Mouse (Mus musculus): Measurements from ENCODE around the gene Ppat. TPM values are rescaled to one million over a fixed set of nuclear protein-coding genes. Genes with fewer than 3 reads are reported as not detected.

Gene Ppat
- 11.2 and 12.9 TPM in 2 replicates for polyA plus RNA-seq (2012; rRNA removed)

- Histone ChIP-seq H3K4me1 (ENCODE audit: control insufficient read depth, insufficient read depth, low read length) (peaks cover 18% of the 10 kb centered on the region), H3K27ac (ENCODE audit: insufficient read depth, low read depth, low read length) (peak within 1 kb of the TSS; percentile 93), H3K36me3 (ENCODE audit: control insufficient read depth, insufficient read depth, low read length) (no peaks in the 10 kb centered on the region), H3K4me3 (ENCODE audit: insufficient read depth, low read depth, low read length) (peak within 1 kb of the TSS; percentile 85), H3K27me3 (replicated peaks; ENCODE audit: control insufficient read depth, insufficient read depth, low read length) (no peaks in the 10 kb centered on the region)
- peak; percentile 99 for DNase-seq
- under 1% methylated on average over 81 of the region's 81 CpGs for WGBS
- TF ChIP-seq CTCF (conservative IDR thresholded peaks at IDR 0.05; ENCODE audit: insufficient read depth, insufficient read length, low read depth, low read length): no peak
- peak; percentile 92 for TF ChIP-seq POLR2A (IDR thresholded peaks at IDR 0.05; ENCODE audit: low read depth, low read length)
Observed at GRCm38 (mm10) chr5:76951106-76952027, at the start of gene Ppat, which contains the start of gene Paics. Gene Ppat, minus strand, starts transcription at chr5:76951578. Gene Paics, plus strand, starts transcription at chr5:76951307.

GRCm38 (mm10) chr5:76998416-76998815 is 47.0 kb upstream of the Ppat start:
- TF ChIP-seq CTCF (conservative IDR thresholded peaks at IDR 0.05; ENCODE audit: insufficient read depth, insufficient read length, low read depth, low read length) (no peak), POLR2A (IDR thresholded peaks at IDR 0.05; ENCODE audit: low read depth, low read length) (no peak)
- Histone ChIP-seq H3K36me3 (ENCODE audit: control insufficient read depth, insufficient read depth, low read length) (peaks cover 25% of the 10 kb centered on the region), H3K4me3 (ENCODE audit: insufficient read depth, low read depth, low read length) (no peak overlapping the region), H3K27ac (ENCODE audit: insufficient read depth, low read depth, low read length) (no peak overlapping the region), H3K4me1 (ENCODE audit: control insufficient read depth, insufficient read depth, low read length) (no peaks in the 10 kb centered on the region), H3K27me3 (replicated peaks; ENCODE audit: control insufficient read depth, insufficient read depth, low read length) (no peaks in the 10 kb centered on the region)
- WGBS: 43% methylated on average over 5 of the region's 5 CpGs
- peak; percentile 9 for DNase-seq

- H3K27me3 ChIP-seq (replicated peaks; ENCODE audit: control insufficient read depth, insufficient read depth, low read length): no peaks in the 10 kb centered on the region
- H3K27ac ChIP-seq (ENCODE audit: insufficient read depth, low read depth, low read length): no peak overlapping the region
- no peak overlapping the region for H3K4me3 ChIP-seq (ENCODE audit: insufficient read depth, low read depth, low read length)
- 94% methylated on average over 5 of the region's 5 CpGs for WGBS
- peaks cover 21% of the 10 kb centered on the region for H3K36me3 ChIP-seq (ENCODE audit: control insufficient read depth, insufficient read depth, low read length)
- no peak for TF ChIP-seq POLR2A (IDR thresholded peaks at IDR 0.05; ENCODE audit: low read depth, low read length)
- TF ChIP-seq CTCF (conservative IDR thresholded peaks at IDR 0.05; ENCODE audit: insufficient read depth, insufficient read length, low read depth, low read length): no peak
- no peaks in the 10 kb centered on the region for H3K4me1 ChIP-seq (ENCODE audit: control insufficient read depth, insufficient read depth, low read length)
- DNase-seq: no peak
Observed at GRCm38 (mm10) chr5:76993174-76993814, 41.9 kb upstream of the Ppat start.

- no peak for TF ChIP-seq POLR2A (IDR thresholded peaks at IDR 0.05; ENCODE audit: low read depth, low read length)
- TF ChIP-seq CTCF (conservative IDR thresholded peaks at IDR 0.05; ENCODE audit: insufficient read depth, insufficient read length, low read depth, low read length): no peak
- H3K36me3 ChIP-seq (ENCODE audit: control insufficient read depth, insufficient read depth, low read length): peaks cover 16% of the 10 kb centered on the region
- H3K27me3 ChIP-seq (replicated peaks; ENCODE audit: control insufficient read depth, insufficient read depth, low read length): no peaks in the 10 kb centered on the region
- H3K4me1 ChIP-seq (ENCODE audit: control insufficient read depth, insufficient read depth, low read length): peaks cover 2% of the 10 kb centered on the region; the same call in 1 of the 2 replicates
- no peak overlapping the region for H3K27ac ChIP-seq (ENCODE audit: insufficient read depth, low read depth, low read length)
- DNase-seq: no peak
- H3K4me3 ChIP-seq (ENCODE audit: insufficient read depth, low read depth, low read length): no peak overlapping the region
- 63% methylated on average over 3 of the region's 3 CpGs for WGBS
Observed at GRCm38 (mm10) chr5:76990789-76991188, 39.4 kb upstream of the Ppat start.

- Histone ChIP-seq H3K4me3 (ENCODE audit: insufficient read depth, low read depth, low read length) (no peak overlapping the region), H3K36me3 (ENCODE audit: control insufficient read depth, insufficient read depth, low read length) (peaks cover 5% of the 10 kb centered on the region), H3K27me3 (replicated peaks; ENCODE audit: control insufficient read depth, insufficient read depth, low read length) (no peaks in the 10 kb centered on the region), H3K27ac (ENCODE audit: insufficient read depth, low read depth, low read length) (no peak overlapping the region), H3K4me1 (ENCODE audit: control insufficient read depth, insufficient read depth, low read length) (peaks cover 2% of the 10 kb centered on the region; the same call in 1 of the 2 replicates)
- 89% methylated on average over 11 of the region's 11 CpGs for WGBS
- TF ChIP-seq POLR2A (IDR thresholded peaks at IDR 0.05; ENCODE audit: low read depth, low read length): no peak
- TF ChIP-seq CTCF (conservative IDR thresholded peaks at IDR 0.05; ENCODE audit: insufficient read depth, insufficient read length, low read depth, low read length): no peak
- no peak for DNase-seq
Observed at GRCm38 (mm10) chr5:76984015-76984414, 32.6 kb upstream of the Ppat start.

- peaks cover 7% of the 10 kb centered on the region; the same call in 1 of the 2 replicates for H3K4me1 ChIP-seq (ENCODE audit: control insufficient read depth, insufficient read depth, low read length)
- WGBS: 55% methylated on average over 8 of the region's 8 CpGs
- H3K27me3 ChIP-seq (replicated peaks; ENCODE audit: control insufficient read depth, insufficient read depth, low read length): no peaks in the 10 kb centered on the region
- DNase-seq: no peak
- TF ChIP-seq POLR2A (IDR thresholded peaks at IDR 0.05; ENCODE audit: low read depth, low read length): no peak
- no peak for TF ChIP-seq CTCF (conservative IDR thresholded peaks at IDR 0.05; ENCODE audit: insufficient read depth, insufficient read length, low read depth, low read length)
- no peak overlapping the region for H3K4me3 ChIP-seq (ENCODE audit: insufficient read depth, low read depth, low read length)
- no peak overlapping the region for H3K27ac ChIP-seq (ENCODE audit: insufficient read depth, low read depth, low read length)
- H3K36me3 ChIP-seq (ENCODE audit: control insufficient read depth, insufficient read depth, low read length): peaks cover 4% of the 10 kb centered on the region; the same call in 1 of the 2 replicates
Observed at GRCm38 (mm10) chr5:76975736-76976135, 24.4 kb upstream of the Ppat start.
